Mouse (Mus musculus) lung, postnatal 4 days (tissue): ENCODE data around the gene Nf1.
A peak's percentile ranks its signal among the peaks of the same experiment; 100 is the strongest.

Source experiments
- DNase-seq, 2 experiments: peaks; one replicate each; pipeline ENCODE4 v3.0.0; 2021

Nf1 gene

GRCm38 (mm10) chr11:79590664-79591590, 251.4 kb downstream of the Nf1 start, which contains the start of gene Rab11fip4:
Rab11fip4 (plus strand) TSS chr11:79591212.
- DNase-seq = no peak

GRCm38 (mm10) chr11:79591591-79591975, 252.1 kb downstream of the Nf1 start:
- DNase-seq = no peak

DNA sequence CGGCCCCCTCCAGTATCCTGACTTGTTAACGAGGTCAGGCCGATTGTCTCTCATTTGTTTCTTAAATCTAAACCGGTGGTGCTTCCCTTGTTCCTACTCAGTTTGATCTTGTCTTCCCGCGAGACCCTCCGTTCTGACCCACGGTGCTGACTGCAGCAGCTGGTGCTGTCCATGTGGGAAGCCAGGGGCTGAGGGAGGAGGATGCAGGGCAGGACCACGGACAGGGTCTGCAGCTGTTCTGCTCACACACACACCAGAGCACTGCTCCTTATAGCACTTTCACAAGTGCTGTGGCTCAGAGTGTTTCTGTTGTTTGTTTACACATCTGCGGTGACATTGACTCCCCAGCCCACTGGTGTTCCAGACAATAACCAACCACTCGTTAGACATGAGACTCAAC, 254.0 kb downstream of the Nf1 start:
- DNase-seq = no peak

- no peak for DNase-seq
These were observed 271.0 kb downstream of the Nf1 start for GRCm38 (mm10) chr11:79610454-79610853.

DNA sequence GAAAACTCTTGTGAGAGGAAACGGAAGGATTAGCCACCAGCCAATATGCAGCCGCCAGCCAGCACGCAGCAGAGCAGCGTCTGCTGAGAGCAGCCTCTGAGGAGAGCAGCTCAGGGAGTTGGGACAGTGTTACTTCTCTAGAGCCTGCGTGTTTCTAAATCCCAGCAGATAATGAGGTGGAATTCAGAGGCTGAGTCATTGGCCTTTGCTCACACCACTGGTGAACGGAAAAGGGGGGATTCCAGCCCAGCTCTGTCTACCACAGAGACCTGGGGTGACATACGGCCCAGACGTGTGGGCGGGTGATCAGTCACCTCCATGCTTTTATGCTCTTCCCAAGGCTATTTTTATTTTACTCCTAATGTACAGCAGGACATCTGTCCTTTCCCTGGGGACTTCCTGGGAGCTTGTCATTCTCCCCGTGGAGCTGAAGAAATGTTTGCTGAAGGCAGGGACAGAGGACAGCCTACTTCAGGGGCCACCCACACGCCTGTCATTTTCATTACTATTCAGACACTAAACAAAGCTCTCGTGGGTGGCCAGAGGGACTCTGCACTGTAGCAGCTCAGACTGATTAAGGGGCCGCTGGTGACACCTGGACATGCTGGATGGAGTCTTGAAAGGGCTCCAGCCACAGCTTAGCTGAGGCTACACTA, 271.6 kb downstream of the Nf1 start:
- no peak for DNase-seq

DNA sequence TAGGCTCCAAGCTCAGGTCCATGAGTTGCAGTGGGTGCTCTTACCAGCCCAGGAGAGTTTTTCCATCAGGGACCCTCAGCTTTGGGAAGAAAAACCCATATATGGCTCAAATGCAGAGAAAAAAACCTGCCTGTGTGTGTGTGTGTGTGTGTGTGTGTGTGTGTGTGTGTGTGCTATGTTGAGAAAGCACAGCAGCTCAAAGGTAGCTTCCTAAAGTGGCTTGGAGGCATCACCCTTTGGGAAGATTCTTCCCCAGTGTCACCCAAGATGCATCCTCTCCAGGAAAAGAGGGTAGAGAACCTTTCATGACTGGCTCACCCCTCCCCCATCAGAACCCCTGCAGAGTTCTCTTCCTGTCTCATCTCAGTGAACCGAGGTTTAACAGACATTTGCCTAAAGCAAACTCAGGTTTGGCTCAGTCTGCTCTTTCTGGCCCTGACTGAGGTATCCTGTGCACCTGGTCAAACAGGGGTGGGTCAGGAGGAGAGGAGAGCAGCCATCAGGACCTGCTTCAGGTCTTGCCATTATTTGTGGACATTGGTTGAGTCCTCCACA, 272.6 kb downstream of the Nf1 start:
- DNase-seq = no peak

DNA sequence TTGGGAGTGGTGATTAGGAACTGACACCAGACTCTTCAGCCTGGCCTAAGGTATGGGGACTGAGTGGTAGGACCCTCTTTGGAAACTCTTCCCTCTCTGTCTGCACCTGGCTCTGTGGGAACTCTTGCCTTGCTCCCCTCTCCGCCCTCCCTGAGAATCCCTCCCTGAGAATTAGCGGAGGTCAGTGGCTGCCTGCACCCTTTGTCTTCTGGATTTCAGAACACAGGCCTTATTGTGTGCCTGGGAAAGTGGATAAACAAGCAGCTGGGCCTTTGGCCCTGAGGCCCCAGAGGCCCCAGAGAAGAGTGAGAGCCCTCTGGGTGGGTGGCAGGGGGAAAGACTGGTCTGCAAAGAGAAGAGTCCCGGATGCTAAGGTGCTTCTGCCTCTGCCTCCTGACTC, 273.6 kb downstream of the Nf1 start:
- no peak for DNase-seq

DNA sequence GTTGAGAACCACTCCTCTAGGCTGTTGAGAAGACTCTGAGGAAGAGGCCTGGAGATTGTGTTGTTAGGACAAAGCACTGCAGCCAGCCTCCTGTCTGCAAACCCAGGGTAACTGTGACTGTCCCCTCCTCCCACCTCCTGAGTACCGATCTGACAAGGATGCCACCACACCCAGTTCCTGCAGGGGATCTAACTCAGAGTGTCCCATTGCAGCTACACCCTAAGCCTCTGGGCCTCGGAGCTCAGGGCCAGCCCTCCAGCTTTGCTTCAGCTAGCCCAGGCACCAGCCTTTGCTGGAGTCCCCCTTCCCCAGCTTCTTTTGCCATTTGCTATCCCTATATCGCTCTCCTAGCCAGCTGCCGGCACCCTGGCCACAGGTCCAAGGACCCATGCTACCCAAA, 274.2 kb downstream of the Nf1 start:
- no peak for DNase-seq

- DNase-seq = no peak
These were observed 275.4 kb downstream of the Nf1 start for GRCm38 (mm10) chr11:79614880-79615279.

- DNase-seq = no peak
These were observed 276.4 kb downstream of the Nf1 start for GRCm38 (mm10) chr11:79615871-79616270.

- no peak for DNase-seq
These were observed 278.5 kb downstream of the Nf1 start for GRCm38 (mm10) chr11:79617991-79618390.

GRCm38 (mm10) chr11:79623029-79623428, 283.5 kb downstream of the Nf1 start:
- peak in 1 of 2 experiments; percentile 46 for DNase-seq

DNA sequence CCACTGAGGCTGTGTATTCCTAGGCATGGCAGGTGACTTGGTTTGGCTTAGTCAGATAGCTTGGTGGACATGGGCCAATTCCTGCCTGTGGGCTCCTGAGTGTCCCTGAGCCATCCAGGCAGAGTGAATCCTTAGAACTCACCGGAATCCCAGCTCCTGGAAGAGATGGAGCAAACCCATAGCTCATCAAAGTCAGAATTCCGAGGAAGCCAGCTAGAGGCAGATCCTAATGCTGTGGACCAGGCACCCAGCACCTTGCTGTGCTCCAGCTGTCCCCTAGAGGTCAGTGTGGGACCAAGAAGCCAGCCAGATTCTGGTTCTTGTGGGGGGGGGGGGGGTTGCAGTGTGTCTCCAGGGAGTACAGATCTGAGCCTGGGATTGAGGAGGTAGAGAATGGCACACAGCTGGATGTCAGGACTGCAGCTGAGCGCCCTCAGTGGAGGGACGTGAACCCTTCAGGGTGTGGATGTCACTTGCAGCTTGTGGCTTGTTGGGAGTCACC, 285.4 kb downstream of the Nf1 start:
- DNase-seq = peak; percentile 63 to 81

- no peak for DNase-seq
These were observed 289.2 kb downstream of the Nf1 start for GRCm38 (mm10) chr11:79628716-79629115.

- DNase-seq = no peak
These were observed 290.4 kb downstream of the Nf1 start for GRCm38 (mm10) chr11:79629752-79630374.

DNA sequence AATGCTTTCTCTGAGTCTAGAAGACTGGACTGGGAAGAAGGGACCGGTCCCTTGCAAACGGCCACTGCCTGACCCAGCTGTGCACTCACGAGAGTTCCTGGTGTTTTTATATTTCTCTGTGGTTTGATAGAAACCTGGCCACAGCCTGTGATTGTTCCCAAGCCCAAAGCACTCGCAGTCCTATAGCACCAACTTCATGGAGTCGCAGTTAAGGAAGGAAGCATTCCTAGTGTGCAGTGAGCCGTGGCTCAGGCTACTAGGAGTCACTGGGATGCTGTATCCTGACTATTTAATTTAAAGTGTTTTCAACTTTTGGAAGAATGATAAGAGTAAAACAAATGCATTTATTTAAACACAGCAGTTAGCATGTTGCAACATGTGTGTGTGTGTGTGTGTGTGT, 291.0 kb downstream of the Nf1 start:
- no peak for DNase-seq
